Mouse (Mus musculus): Measurements from ENCODE around the gene Gm26620. TPM values are rescaled to one million over a fixed set of nuclear protein-coding genes. Genes with fewer than 3 reads are reported as not detected.

The Gm26620 gene
- total and polyA plus RNA-seq, 3 experiments = 0.52 to 4.2 (median 1.9) TPM

DNA sequence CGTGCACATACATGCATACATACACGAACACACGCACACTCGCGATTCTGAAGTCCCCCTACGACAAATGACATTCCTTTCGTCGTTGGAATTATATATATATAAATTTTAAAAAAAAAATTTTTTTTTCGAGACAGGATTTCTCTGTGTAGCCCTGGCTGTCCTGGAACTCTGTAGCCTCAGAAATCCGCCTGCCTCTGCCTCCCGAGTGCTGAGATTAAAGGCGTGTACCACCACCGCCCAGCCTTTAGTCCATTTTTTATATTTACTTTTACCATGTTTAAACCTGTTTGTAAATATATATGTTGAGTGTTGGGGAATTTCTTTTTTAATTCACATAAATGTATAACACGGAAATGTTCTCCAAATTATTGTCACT is 16.0 kb upstream of the Gm26620 start:
- H3K27ac ChIP-seq (ENCODE audit: insufficient read depth, low read depth) = peak overlapping the region; percentile 83
- peaks cover 15 to 33% of the 10 kb centered on the region in 2 experiments for H3K36me3 ChIP-seq (replicated peaks in 1 of 2; ENCODE audit: control insufficient read depth in 1 of 2, insufficient read depth in 1 of 2, low read length in 1 of 2)
- H3K27me3 ChIP-seq (replicated peaks) = no peaks in the 10 kb centered on the region
- H3K4me1 ChIP-seq (ENCODE audit: control insufficient read depth in 1 of 2, insufficient read depth in 2 of 2) = peaks cover 6 to 20% of the 10 kb centered on the region in 2 experiments
- dilution Hi-C loops (cut with MboI; ENCODE audit: extremely low pct_ligation_motif_present, extremely low pct_unique_long_range_greater_than_20kb, low sequenced_read_pairs) = no loop called here
- peaks cover 41% of the 10 kb centered on the region for H3K79me2 ChIP-seq (replicated peaks; ENCODE audit: control insufficient read depth, extremely low read depth, insufficient read depth, poor library complexity, severe bottlenecking)
- no peak for TF ChIP-seq USF1 (IDR thresholded peaks at IDR 0.05; ENCODE audit: low read depth, low read length)
- DNase-seq (ENCODE audit: extremely low read depth) = no peak
- peak overlapping the region; percentile 51 to 98 (median 89) for H3K4me3 ChIP-seq (replicated peaks in 1 of 3; ENCODE audit: low read depth in 2 of 3, low read length in 2 of 3, poor library complexity in 1 of 3)
- in situ Hi-C loops (cut with MboI; ENCODE audit: low pct_ligation_motif_present, low pct_unique_long_range_greater_than_20kb, low sequenced_read_pairs) = no loop called here
- H3K9me3 ChIP-seq (replicated peaks; ENCODE audit: low read length) = no peaks in the 10 kb centered on the region
- peak overlapping the region; percentile 99 for H3K9ac ChIP-seq (ENCODE audit: insufficient read depth, low read depth)
- peak overlapping the region; percentile 39 for H3K4me2 ChIP-seq (ENCODE audit: insufficient read depth, low read depth, poor library complexity, severe bottlenecking)

DNA sequence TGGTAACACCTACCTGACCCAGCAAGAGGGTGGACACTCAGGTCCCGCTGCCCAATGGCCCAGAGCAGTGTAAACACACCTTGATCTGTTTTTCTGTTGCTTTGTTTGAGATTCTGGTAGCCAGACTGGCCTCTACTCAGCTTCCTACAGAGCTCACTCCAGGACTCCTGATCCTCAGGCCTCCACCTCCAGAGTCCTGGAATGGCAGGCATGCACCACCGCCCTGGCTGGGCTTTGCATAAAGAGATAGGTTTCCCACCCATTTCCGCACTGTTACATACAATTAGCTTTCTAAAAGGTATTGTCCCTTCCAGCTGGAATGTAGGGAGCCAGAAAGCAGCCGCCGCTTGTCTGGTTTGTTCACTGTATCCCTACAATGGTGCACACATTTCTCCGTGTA is 13.5 kb upstream of the Gm26620 start:
- dilution Hi-C loops (cut with MboI; ENCODE audit: extremely low pct_ligation_motif_present, extremely low pct_unique_long_range_greater_than_20kb, low sequenced_read_pairs) = no loop called here
- in situ Hi-C loops (cut with MboI; ENCODE audit: low pct_ligation_motif_present, low pct_unique_long_range_greater_than_20kb, low sequenced_read_pairs) = no loop called here
- Histone ChIP-seq H3K27me3 (replicated peaks) (no peaks in the 10 kb centered on the region), H3K4me3 (replicated peaks in 1 of 3; ENCODE audit: low read depth in 2 of 3, low read length in 2 of 3, poor library complexity in 1 of 3) (no peak overlapping the region), H3K4me1 (ENCODE audit: control insufficient read depth in 1 of 2, insufficient read depth in 2 of 2) (peaks cover 0 to 6% of the 10 kb centered on the region in 2 experiments; a peak in 2 of 4 replicates), H3K36me3 (replicated peaks in 1 of 2; ENCODE audit: control insufficient read depth in 1 of 2, insufficient read depth in 1 of 2, low read length in 1 of 2) (peaks cover 32 to 56% of the 10 kb centered on the region in 2 experiments), H3K27ac (ENCODE audit: insufficient read depth, low read depth) (no peak overlapping the region), H3K79me2 (replicated peaks; ENCODE audit: control insufficient read depth, extremely low read depth, insufficient read depth, poor library complexity, severe bottlenecking) (peaks cover 21% of the 10 kb centered on the region), H3K9ac (ENCODE audit: insufficient read depth, low read depth) (no peak overlapping the region), H3K4me2 (ENCODE audit: insufficient read depth, low read depth, poor library complexity, severe bottlenecking) (no peak overlapping the region), H3K9me3 (replicated peaks; ENCODE audit: low read length) (no peaks in the 10 kb centered on the region)
- TF ChIP-seq TBP (conservative IDR thresholded peaks at IDR 0.05; ENCODE audit: low read depth, low read length) = no peak
- TF ChIP-seq MEF2A (IDR thresholded peaks at IDR 0.05; ENCODE audit: borderline replicate concordance, low read depth, low read length) = no peak
- TF ChIP-seq POLR2AphosphoS2 (IDR thresholded peaks at IDR 0.05; ENCODE audit: low read depth, low read length) = no peak
- no peak for TF ChIP-seq TCF12 (IDR thresholded peaks at IDR 0.05; ENCODE audit: low read depth, low read length)
- no peak for TF ChIP-seq ZNF384 (IDR thresholded peaks at IDR 0.05; ENCODE audit: low read depth, low read length)
- no peak for TF ChIP-seq HCFC1 (IDR thresholded peaks at IDR 0.05; ENCODE audit: low read depth, low read length)
- TF ChIP-seq GABPA (IDR thresholded peaks at IDR 0.05; ENCODE audit: insufficient replicate concordance, low read depth, low read length) = no peak
- TF ChIP-seq CHD1 (IDR thresholded peaks at IDR 0.05; ENCODE audit: low read depth, low read length) = no peak
- no peak for TF ChIP-seq MXI1 (IDR thresholded peaks at IDR 0.05; ENCODE audit: low read depth, low read length)
- TF ChIP-seq JUN (IDR thresholded peaks at IDR 0.05; ENCODE audit: insufficient read depth, low read depth, low read length) = no peak
- TF ChIP-seq JUND (conservative IDR thresholded peaks at IDR 0.05; ENCODE audit: low read depth, low read length) = no peak
- TF ChIP-seq NELFE (IDR thresholded peaks at IDR 0.05; ENCODE audit: low read depth, low read length) = no peak
- no peak for TF ChIP-seq MAFK (IDR thresholded peaks at IDR 0.05; ENCODE audit: insufficient replicate concordance, low read length)
- no peak for DNase-seq (ENCODE audit: extremely low read depth)

DNA sequence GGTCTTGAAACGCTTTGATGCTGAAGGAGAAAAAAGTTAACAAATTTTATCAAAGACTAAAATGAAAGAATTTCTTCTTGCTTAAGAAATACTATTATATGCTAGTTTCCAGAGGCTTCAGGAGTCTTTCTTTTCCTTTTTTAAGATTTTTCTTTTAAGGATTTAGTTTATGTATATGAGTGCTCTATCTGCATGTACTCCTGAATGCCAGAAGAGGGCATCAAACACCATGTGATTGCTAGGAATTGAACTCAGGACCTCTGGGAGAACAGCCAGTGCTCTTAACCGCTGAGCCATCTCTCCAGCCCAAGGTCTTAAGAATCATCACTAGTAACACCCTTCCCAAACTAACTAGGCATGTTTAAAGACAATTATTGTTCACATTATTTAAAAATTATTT is 12.9 kb upstream of the Gm26620 start:
- no peak for DNase-seq (ENCODE audit: extremely low read depth)
- H3K79me2 ChIP-seq (replicated peaks; ENCODE audit: control insufficient read depth, extremely low read depth, insufficient read depth, poor library complexity, severe bottlenecking) = peaks cover 20% of the 10 kb centered on the region
- dilution Hi-C loops (cut with MboI; ENCODE audit: extremely low pct_ligation_motif_present, extremely low pct_unique_long_range_greater_than_20kb, low sequenced_read_pairs) = no loop called here
- TF ChIP-seq SMC3 (IDR thresholded peaks at IDR 0.05; ENCODE audit: low read depth, low read length) (peak; percentile 17; the same call in 1 of the 2 replicates), PAX5 (IDR thresholded peaks at IDR 0.05; ENCODE audit: low read length) (no peak), MEF2A (IDR thresholded peaks at IDR 0.05; ENCODE audit: borderline replicate concordance, low read depth, low read length) (no peak), RCOR1 (conservative IDR thresholded peaks at IDR 0.05; ENCODE audit: low read depth, low read length) (no peak), MAX (IDR thresholded peaks at IDR 0.05; ENCODE audit: low read length) (no peak), JUND (conservative IDR thresholded peaks at IDR 0.05; ENCODE audit: low read depth, low read length) (no peak), POLR2AphosphoS2 (IDR thresholded peaks at IDR 0.05; ENCODE audit: low read depth, low read length) (no peak), MAZ (IDR thresholded peaks at IDR 0.05; ENCODE audit: low read depth, low read length) (no peak), NELFE (IDR thresholded peaks at IDR 0.05; ENCODE audit: low read depth, low read length) (no peak), EP300 (IDR thresholded peaks at IDR 0.05; ENCODE audit: low read length) (no peak), GABPA (IDR thresholded peaks at IDR 0.05; ENCODE audit: insufficient replicate concordance, low read depth, low read length) (no peak), CHD1 (IDR thresholded peaks at IDR 0.05; ENCODE audit: low read depth, low read length) (no peak), MXI1 (IDR thresholded peaks at IDR 0.05; ENCODE audit: low read depth, low read length) (no peak), USF1 (IDR thresholded peaks at IDR 0.05; ENCODE audit: low read depth, low read length) (no peak), ZNF384 (IDR thresholded peaks at IDR 0.05; ENCODE audit: low read depth, low read length) (no peak), NRF1 (IDR thresholded peaks at IDR 0.05; ENCODE audit: low read depth, low read length) (no peak), ZC3H11A (IDR thresholded peaks at IDR 0.05; ENCODE audit: low read depth, low read length) (no peak), KAT2A (IDR thresholded peaks at IDR 0.05; ENCODE audit: insufficient replicate concordance, low read length) (no peak), BHLHE40 (IDR thresholded peaks at IDR 0.05; ENCODE audit: low read depth, low read length) (no peak)

More for the DNA sequence above, 12.9 kb upstream of the Gm26620 start:
- H3K36me3 ChIP-seq (replicated peaks in 1 of 2; ENCODE audit: control insufficient read depth in 1 of 2, insufficient read depth in 1 of 2, low read length in 1 of 2) = peaks cover 35 to 60% of the 10 kb centered on the region in 2 experiments
- no peak overlapping the region for H3K9ac ChIP-seq (ENCODE audit: insufficient read depth, low read depth)
- no peak overlapping the region for H3K4me2 ChIP-seq (ENCODE audit: insufficient read depth, low read depth, poor library complexity, severe bottlenecking)
- peaks cover 0 to 6% of the 10 kb centered on the region in 2 experiments; a peak in 2 of 4 replicates for H3K4me1 ChIP-seq (ENCODE audit: control insufficient read depth in 1 of 2, insufficient read depth in 2 of 2)
- no peak overlapping the region for H3K27ac ChIP-seq (ENCODE audit: insufficient read depth, low read depth)
- H3K4me3 ChIP-seq (replicated peaks in 1 of 3; ENCODE audit: low read depth in 2 of 3, low read length in 2 of 3, poor library complexity in 1 of 3) = no peak overlapping the region
- H3K27me3 ChIP-seq (replicated peaks) = no peaks in the 10 kb centered on the region
- no peaks in the 10 kb centered on the region for H3K9me3 ChIP-seq (replicated peaks; ENCODE audit: low read length)
- in situ Hi-C loops (cut with MboI; ENCODE audit: low pct_ligation_motif_present, low pct_unique_long_range_greater_than_20kb, low sequenced_read_pairs) = no loop called here

All from CH12.LX (cell line).